Comparison of ENCODE assay signal across 16 mouse cellular contexts in the genomic region with DNA sequence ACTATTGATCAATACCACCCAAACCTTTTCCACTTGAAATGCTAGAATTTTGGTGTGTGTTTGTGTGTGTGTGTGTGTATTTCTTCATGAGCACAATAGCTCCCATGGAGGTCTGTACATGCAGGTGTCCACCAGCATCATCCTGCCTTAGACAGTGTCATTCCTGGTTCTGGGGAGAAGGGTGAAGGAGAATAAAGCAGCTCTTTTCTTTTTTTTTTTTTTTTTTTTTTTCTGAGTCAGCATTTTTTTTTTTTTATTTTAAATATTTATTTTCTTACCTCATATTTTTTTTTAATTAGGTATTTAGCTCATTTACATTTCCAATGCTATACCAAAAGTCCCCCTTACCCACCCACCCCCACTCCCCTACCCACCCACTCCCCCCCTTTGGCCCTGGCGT.
"Had no signal": no experiment of that assay in that cellular context is flagged by ENCODE, and none has a peak within 500 bp of the region (broad histone marks: within the 10 kb centered on the region; RNA-seq: fewer than 3 reads in every experiment).

No protein-coding gene starts in this region.

- H3K36me3 ChIP-seq: neural tube, embryonic 13.5 days; neural tube, embryonic 15.5 days; stomach, embryonic 15.5 days had no signal

- H3K27me3 ChIP-seq: neural tube, embryonic 13.5 days; neural tube, embryonic 15.5 days; stomach, embryonic 15.5 days had no signal

- H3K9ac ChIP-seq: neural tube, embryonic 13.5 days; neural tube, embryonic 15.5 days; stomach, embryonic 15.5 days had no signal

- H3K4me3 ChIP-seq: neural tube, embryonic 13.5 days; neural tube, embryonic 15.5 days; stomach, embryonic 15.5 days had no signal

- H3K27ac ChIP-seq: neural tube, embryonic 13.5 days; neural tube, embryonic 15.5 days; stomach, embryonic 15.5 days; stomach, postnatal 0 days had no signal

- H3K9me3 ChIP-seq: neural tube, embryonic 13.5 days; neural tube, embryonic 15.5 days; stomach, embryonic 15.5 days had no signal

- H3K4me1 ChIP-seq: neural tube, embryonic 13.5 days; neural tube, embryonic 15.5 days; stomach, embryonic 15.5 days had no signal

- DNase-seq: retina, postnatal 1 day; right cerebral cortex, adult 18-20 months; right cerebral cortex, postnatal 14 days; right cerebral cortex, postnatal 25 days; right cerebral cortex, postnatal 4 days; spleen, adult 18-20 months; thymus, adult 18-20 months; thymus, adult 2 months; thymus, postnatal 14 days; thymus, postnatal 25 days; thymus, postnatal 36 days; thymus, postnatal 4 days had no signal
